Mouse (Mus musculus) lung, postnatal 10 days (tissue): ENCODE results near the gene Ctsd.
A peak's percentile ranks its signal among the peaks of the same experiment; 100 is the strongest.
"Not testable (repeated sequence)": the region's sequence is repeated elsewhere in the genome, so short reads cannot be mapped to it uniquely, and the experiment has no call there.

Experiments used
- DNase-seq: peaks from one replicate; pipeline ENCODE4 v3.0.0; 2021

The Ctsd gene

GRCm38 (mm10) chr7:142373641-142374412 is 14.0 kb downstream of the Ctsd start, which contains the start of gene Ifitm10:
Gene Ifitm10 (minus strand): TSS chr7:142373753.
- no peak for DNase-seq

GRCm38 (mm10) chr7:142373039-142373438 is 14.8 kb downstream of the Ctsd start:
- no peak for DNase-seq

GRCm38 (mm10) chr7:142371768-142372661 is 15.8 kb downstream of the Ctsd start:
- peak; percentile 48 for DNase-seq

GRCm38 (mm10) chr7:142371398-142371767 is 16.5 kb downstream of the Ctsd start:
- no peak for DNase-seq

GRCm38 (mm10) chr7:142370937-142371336 is 16.9 kb downstream of the Ctsd start:
- DNase-seq: no peak

GRCm38 (mm10) chr7:142369820-142370219 is 18.0 kb downstream of the Ctsd start:
- peak; percentile 67 for DNase-seq

GRCm38 (mm10) chr7:142368856-142369255 is 19.0 kb downstream of the Ctsd start:
- no peak for DNase-seq

- no peak for DNase-seq
Measured at GRCm38 (mm10) chr7:142363107-142363506, 24.7 kb downstream of the Ctsd start.

GRCm38 (mm10) chr7:142360743-142361142 is 27.1 kb downstream of the Ctsd start:
- DNase-seq: no peak

GRCm38 (mm10) chr7:142359129-142359528 is 28.7 kb downstream of the Ctsd start:
- no peak for DNase-seq

GRCm38 (mm10) chr7:142357566-142357965 is 30.3 kb downstream of the Ctsd start:
- DNase-seq: no peak

GRCm38 (mm10) chr7:142354661-142355233 is 33.1 kb downstream of the Ctsd start:
- no peak for DNase-seq

- no peak for DNase-seq
Measured at GRCm38 (mm10) chr7:142353854-142354253, 34.0 kb downstream of the Ctsd start.

GRCm38 (mm10) chr7:142351569-142351968 is 36.3 kb downstream of the Ctsd start:
- no peak for DNase-seq

GRCm38 (mm10) chr7:142349308-142349961 is 38.4 kb downstream of the Ctsd start:
- DNase-seq: peak; percentile 57

- no peak for DNase-seq
Measured at GRCm38 (mm10) chr7:142347542-142347941, 40.3 kb downstream of the Ctsd start.

GRCm38 (mm10) chr7:142342247-142342640 is 45.6 kb downstream of the Ctsd start:
- no peak for DNase-seq

- DNase-seq: no peak
Measured at GRCm38 (mm10) chr7:142341564-142342246, 46.1 kb downstream of the Ctsd start.

- DNase-seq: no peak
Measured at GRCm38 (mm10) chr7:142340269-142340970, 47.4 kb downstream of the Ctsd start.

- DNase-seq: no peak
Measured at GRCm38 (mm10) chr7:142335151-142335550, 52.7 kb downstream of the Ctsd start.

GRCm38 (mm10) chr7:142334246-142334645 is 53.6 kb downstream of the Ctsd start:
- peak; percentile 92 for DNase-seq

- not testable (repeated sequence) for DNase-seq
Measured at GRCm38 (mm10) chr7:142332741-142333140, 55.1 kb downstream of the Ctsd start.
